In the genomic region with DNA sequence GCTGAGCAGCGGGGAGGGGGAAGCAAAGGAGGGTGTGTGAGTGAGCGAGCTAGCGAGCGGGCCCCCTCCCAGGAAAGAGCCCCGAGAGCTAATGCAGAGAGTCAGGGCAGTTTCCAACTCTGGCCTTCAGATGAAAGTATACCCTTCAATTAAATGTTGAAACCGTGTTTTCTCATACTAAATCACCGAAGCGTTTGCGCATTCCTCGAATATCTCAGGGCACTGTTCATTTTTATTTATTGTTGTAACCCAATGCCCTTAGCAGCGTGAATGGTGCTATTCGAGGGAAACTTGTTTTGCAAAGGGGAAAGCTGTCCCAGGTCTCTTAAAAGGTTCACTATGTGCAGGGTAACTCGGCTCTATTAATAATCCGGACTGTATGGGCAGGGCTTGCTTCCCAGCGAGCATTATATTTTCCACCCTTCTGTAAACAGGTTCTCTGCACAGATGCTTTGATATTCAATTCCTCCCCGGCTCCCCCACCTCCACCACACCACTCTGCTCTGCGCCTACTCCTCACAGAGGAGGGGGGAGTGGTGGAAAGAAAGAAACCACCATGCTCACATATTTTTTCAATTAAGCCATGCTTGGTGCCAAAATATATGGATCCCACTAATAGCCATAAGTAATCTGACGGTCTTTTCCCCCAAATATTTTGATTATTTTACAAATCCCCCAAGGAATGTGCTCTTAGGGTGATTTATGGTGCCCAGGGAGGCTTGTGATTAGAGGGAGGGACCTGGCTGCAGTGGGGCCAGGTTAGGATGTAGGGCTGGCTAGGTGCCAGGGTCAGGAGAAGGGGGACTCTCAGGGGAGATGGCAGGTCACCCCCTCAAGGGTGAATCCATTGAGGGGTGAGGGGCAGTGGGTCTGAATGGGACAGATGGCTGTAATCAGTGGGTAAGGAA, we compare ENCODE assay signal across 11 mouse cellular contexts. TPM values are rescaled to one million over a fixed set of nuclear protein-coding genes. Genes with fewer than 3 reads are reported as not detected.
DNase-seq lines count a peak whose midpoint lies in the region; ATAC-seq and TF ChIP-seq lines count a peak whose summit lies in the region.
"Had no signal": no experiment of that assay in that cellular context is flagged by ENCODE, and none has a peak within 500 bp of the region (broad histone marks: within the 10 kb centered on the region; RNA-seq: fewer than 3 reads in every experiment).

No protein-coding gene starts in this region.

- TF ChIP-seq POLR2A in embryonic fibroblast, embryonic 13.5 days (IDR thresholded peaks at IDR 0.05; ENCODE audit: low read depth, low read length), result no peak

- 0 out of 2 replicates have a peak overlapping the region, but pooled peaks have one; percentile 24 for H3K9ac ChIP-seq in lung, embryonic 14.5 days
- H3K9ac ChIP-seq in intestine, postnatal 0 days (ENCODE audit: low read depth, low read length), result no peak overlapping the region
- no peak overlapping the region for H3K9ac ChIP-seq in neural tube, embryonic 15.5 days (replicated peaks)

- no peaks in the 10 kb centered on the region for H3K27me3 ChIP-seq in lung, embryonic 14.5 days (ENCODE audit: insufficient read depth, low read length)
- no peaks in the 10 kb centered on the region for H3K27me3 ChIP-seq in intestine, postnatal 0 days (replicated peaks; ENCODE audit: control insufficient read depth, insufficient read depth, low read length)
- H3K27me3 ChIP-seq in neural tube, embryonic 15.5 days (replicated peaks), result no peaks in the 10 kb centered on the region

- H3K4me3 ChIP-seq in lung, embryonic 14.5 days (ENCODE audit: low read depth, low read length), result no peak overlapping the region
- H3K4me3 ChIP-seq in embryonic fibroblast, embryonic 13.5 days (ENCODE audit: insufficient read depth, low read length), result no peak overlapping the region
- H3K4me3 ChIP-seq in intestine, postnatal 0 days (ENCODE audit: low read depth, low read length), result no peak overlapping the region
- no peak overlapping the region for H3K4me3 ChIP-seq in neural tube, embryonic 15.5 days (replicated peaks)
- H3K4me3 ChIP-seq: left cerebral cortex, adult 2 months had no signal

- peak overlapping the region; percentile 79 for H3K27ac ChIP-seq in lung, embryonic 14.5 days (ENCODE audit: low read depth)
- peak overlapping the region; percentile 87 for H3K27ac ChIP-seq in embryonic fibroblast, embryonic 13.5 days (ENCODE audit: insufficient read depth, low read length)
- no peak overlapping the region for H3K27ac ChIP-seq in intestine, postnatal 0 days (ENCODE audit: low read depth, low read length)
- H3K27ac ChIP-seq in neural tube, embryonic 15.5 days (replicated peaks), result 0 out of 2 replicates have a peak overlapping the region, but pooled peaks have one; percentile 28
- H3K27ac ChIP-seq: left cerebral cortex, adult 2 months had no signal

- ATAC-seq in lung, embryonic 14.5 days (ENCODE audit: insufficient read depth), result peak; percentile 43
- no peak for ATAC-seq in intestine, postnatal 0 days
- ATAC-seq in neural tube, embryonic 15.5 days (ENCODE audit: low FRiP score), result no peak

- DNase-seq in lung, embryonic 14.5 days, result peak; percentile 51
- DNase-seq in lung, postnatal 10 days, result no peak
- no peak for DNase-seq in cerebellum, postnatal 4 days (ENCODE audit: low spot score in 2 of 2)
- no peak for DNase-seq in testis, postnatal 14 days (ENCODE audit: low spot score)
- DNase-seq in gastrocnemius, postnatal 10 days, result no peak
- DNase-seq: cerebellum, adult 9-11 months; thymus, adult 2 months had no signal

- H3K4me1 ChIP-seq in lung, embryonic 14.5 days (ENCODE audit: insufficient read depth), result peaks cover 57% of the 10 kb centered on the region
- peaks cover 22% of the 10 kb centered on the region for H3K4me1 ChIP-seq in embryonic fibroblast, embryonic 13.5 days (ENCODE audit: control insufficient read depth, insufficient read depth, low read length)
- H3K4me1 ChIP-seq in intestine, postnatal 0 days (replicated peaks; ENCODE audit: control insufficient read depth, insufficient read depth, low read length), result peaks cover 21% of the 10 kb centered on the region
- peaks cover 35% of the 10 kb centered on the region for H3K4me1 ChIP-seq in neural tube, embryonic 15.5 days

- no peaks in the 10 kb centered on the region for H3K9me3 ChIP-seq in lung, embryonic 14.5 days (ENCODE audit: low read depth, low read length)
- no peaks in the 10 kb centered on the region for H3K9me3 ChIP-seq in intestine, postnatal 0 days (ENCODE audit: control insufficient read depth)
- H3K9me3 ChIP-seq in neural tube, embryonic 15.5 days (replicated peaks), result no peaks in the 10 kb centered on the region

- no peak for TF ChIP-seq CTCF in lung, embryonic 14.5 days (IDR thresholded peaks at IDR 0.05; ENCODE audit: low read depth)
- no peak for TF ChIP-seq CTCF in embryonic fibroblast, embryonic 13.5 days (IDR thresholded peaks at IDR 0.05; ENCODE audit: borderline replicate concordance, insufficient read depth, low read length)
- TF ChIP-seq CTCF in intestine, postnatal 0 days (IDR thresholded peaks at IDR 0.05; ENCODE audit: low read depth), result no peak

- WGBS in lung, embryonic 14.5 days, result 11% methylated on average over 18 of the region's 18 CpGs
- WGBS in intestine, postnatal 0 days, result 37% methylated on average over 18 of the region's 18 CpGs
- 7% methylated on average over 18 of the region's 18 CpGs for WGBS in neural tube, embryonic 15.5 days

- peak overlapping the region; percentile 38 for H3K4me2 ChIP-seq in lung, embryonic 14.5 days
- H3K4me2 ChIP-seq in intestine, postnatal 0 days (replicated peaks; ENCODE audit: low read depth), result 0 out of 2 replicates have a peak overlapping the region, but pooled peaks have one; percentile 10
- peak overlapping the region; percentile 13; the same call in 1 of the 2 replicates for H3K4me2 ChIP-seq in neural tube, embryonic 15.5 days

- H3K36me3 ChIP-seq in lung, embryonic 14.5 days (ENCODE audit: insufficient read depth), result peaks cover 19% of the 10 kb centered on the region; the same call in 1 of the 2 replicates
- H3K36me3 ChIP-seq in intestine, postnatal 0 days (ENCODE audit: control insufficient read depth, insufficient read depth), result peaks cover 4% of the 10 kb centered on the region; the same call in 1 of the 2 replicates
- H3K36me3 ChIP-seq in neural tube, embryonic 15.5 days, result no peaks in the 10 kb centered on the region

RNA-seq across cellular contexts. Expression of a gene that starts 41.4 kb away (rescaled TPM):
- 13.6 and 15.3 TPM in 2 replicates for polyA plus RNA-seq in lung, embryonic 14.5 days (2014; fragmentation: Nextera tagmentation; extraction: Ambion mirVana)
- 7.5 and 8.3 TPM in 2 replicates for polyA plus RNA-seq in embryonic fibroblast, embryonic 13.5 days (2011; ENCODE audit: insufficient read length, low read depth, missing spikeins)
- polyA plus RNA-seq in intestine, postnatal 0 days (2015; fragmentation: Nextera tagmentation; extraction: Ambion mirVana), result 5.4 and 6.1 TPM in 2 replicates
- polyA plus RNA-seq in neural tube, embryonic 15.5 days (2015; fragmentation: Nextera tagmentation; extraction: Ambion mirVana), result 1.8 and 3.0 TPM in 2 replicates
- total RNA-seq in gastrocnemius, postnatal 10 days (2021), result 1 to 10 TPM; 3.0 to 4.6 TPM
